Mouse (Mus musculus): ENCODE data around the gene Sptlc3. TPM values are rescaled to one million over a fixed set of nuclear protein-coding genes. Genes with fewer than 3 reads are reported as not detected.

Sptlc3 gene
- 0.02 and 0.38 TPM in 2 replicates for polyA plus RNA-seq (2012; rRNA removed)

GRCm38 (mm10) chr2:139493836-139494235 lies at the start of gene Sptlc3:
Sptlc3 (plus strand) TSS chr2:139493913.

GRCm38 (mm10) chr2:139677809-139678274 lies 184.1 kb downstream of the Sptlc3 start, which contains the start of gene Ism1:
Ism1 (plus strand) TSS chr2:139678178.

Other genes with a start within 250 kb of the Sptlc3 start
- gene Ism1, start 184.3 kb downstream of the Sptlc3 start, polyA plus RNA-seq (2012; rRNA removed), result 0.75 and 2.0 TPM in 2 replicates

Data from central nervous system, embryonic 14 days (tissue).